In the genomic region with DNA sequence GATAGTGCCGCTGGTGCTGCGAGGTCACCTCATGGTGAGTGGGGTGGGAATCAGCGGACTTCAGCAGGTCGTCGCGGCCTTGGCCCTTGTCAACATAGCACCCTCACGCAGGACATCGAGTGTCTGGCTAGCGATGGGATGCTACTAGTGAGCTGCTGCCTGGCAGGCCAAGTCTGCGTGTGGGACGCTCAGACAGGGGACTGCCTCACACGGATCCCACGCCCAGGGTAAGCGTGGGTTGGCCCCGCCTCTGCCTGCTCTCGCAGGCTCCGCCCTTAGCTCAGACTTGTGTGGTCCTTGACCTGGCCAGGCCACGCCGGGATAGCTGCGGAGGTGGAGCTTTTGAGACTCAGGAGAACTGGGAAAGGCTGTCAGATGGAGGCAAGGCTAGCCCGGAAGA, we compare ENCODE assay signal across 10 mouse cellular contexts. TPM values are rescaled to one million over a fixed set of nuclear protein-coding genes. Genes with fewer than 3 reads are reported as not detected.
DNase-seq lines count a peak whose midpoint lies in the region; ATAC-seq and TF ChIP-seq lines count a peak whose summit lies in the region.
"Had no signal": no experiment of that assay in that cellular context is flagged by ENCODE, and none has a peak within 500 bp of the region (broad histone marks: within the 10 kb centered on the region; RNA-seq: fewer than 3 reads in every experiment).

No protein-coding gene starts in this region.

- no peak for TF ChIP-seq CTCF in lung, postnatal 0 days (IDR thresholded peaks at IDR 0.05)
- no peak for TF ChIP-seq CTCF in cerebellum, adult 2 months (IDR thresholded peaks at IDR 0.05; ENCODE audit: borderline replicate concordance, insufficient read depth, low read depth, low read length)

- peaks cover 9% of the 10 kb centered on the region; the same call in 1 of the 2 replicates for H3K4me1 ChIP-seq in kidney, embryonic 15.5 days
- H3K4me1 ChIP-seq in embryonic facial prominence, embryonic 15.5 days = no peaks in the 10 kb centered on the region; the same call in 1 of the 2 replicates
- no peaks in the 10 kb centered on the region for H3K4me1 ChIP-seq in lung, postnatal 0 days (ENCODE audit: insufficient read depth, low read depth, low read length)
- H3K4me1 ChIP-seq in cerebellum, adult 2 months (ENCODE audit: control insufficient read depth, insufficient read depth, low read length) = no peaks in the 10 kb centered on the region

- no peaks in the 10 kb centered on the region for H3K9me3 ChIP-seq in kidney, embryonic 15.5 days (replicated peaks)
- no peaks in the 10 kb centered on the region for H3K9me3 ChIP-seq in embryonic facial prominence, embryonic 15.5 days (replicated peaks)
- no peaks in the 10 kb centered on the region for H3K9me3 ChIP-seq in lung, postnatal 0 days (ENCODE audit: low read length)

- H3K27ac ChIP-seq in kidney, embryonic 15.5 days = no peak overlapping the region
- H3K27ac ChIP-seq in embryonic facial prominence, embryonic 15.5 days (replicated peaks) = no peak overlapping the region
- no peak overlapping the region for H3K27ac ChIP-seq in lung, postnatal 0 days (ENCODE audit: low read length)
- no peak overlapping the region for H3K27ac ChIP-seq in cerebellum, adult 2 months (ENCODE audit: insufficient read depth, low read length)

- peak overlapping the region; percentile 42 for H3K4me2 ChIP-seq in kidney, embryonic 15.5 days
- H3K4me2 ChIP-seq in embryonic facial prominence, embryonic 15.5 days (replicated peaks) = no peak overlapping the region
- peak overlapping the region; percentile 35 for H3K4me2 ChIP-seq in lung, postnatal 0 days (replicated peaks; ENCODE audit: low read depth, low read length)

- H3K9ac ChIP-seq in kidney, embryonic 15.5 days = no peak overlapping the region
- H3K9ac ChIP-seq in embryonic facial prominence, embryonic 15.5 days = no peak overlapping the region
- no peak overlapping the region for H3K9ac ChIP-seq in lung, postnatal 0 days (replicated peaks; ENCODE audit: low read depth)

- 43% methylated on average over 21 of the region's 21 CpGs for WGBS in kidney, embryonic 15.5 days
- WGBS in embryonic facial prominence, embryonic 15.5 days = 43% methylated on average over 21 of the region's 21 CpGs
- 33% methylated on average over 21 of the region's 21 CpGs for WGBS in lung, postnatal 0 days
- 62% methylated on average over 21 of the region's 21 CpGs for WGBS in cerebellum, adult 2 months

- H3K4me3 ChIP-seq in kidney, embryonic 15.5 days (replicated peaks) = no peak overlapping the region
- H3K4me3 ChIP-seq in embryonic facial prominence, embryonic 15.5 days (replicated peaks) = no peak overlapping the region
- no peak overlapping the region for H3K4me3 ChIP-seq in lung, postnatal 0 days (ENCODE audit: low read depth, low read length)
- no peak overlapping the region for H3K4me3 ChIP-seq in cerebellum, adult 2 months (replicated peaks; ENCODE audit: insufficient read depth, low read depth, low read length)

- TF ChIP-seq POLR2A in cerebellum, adult 2 months (IDR thresholded peaks at IDR 0.05; ENCODE audit: borderline replicate concordance, insufficient read depth, low read length) = no peak

- ATAC-seq in kidney, embryonic 15.5 days (replicated peaks; ENCODE audit: low FRiP score) = peak; percentile 53
- peak; percentile 29; the same call in 1 of the 2 replicates for ATAC-seq in embryonic facial prominence, embryonic 15.5 days (ENCODE audit: insufficient number of reproducible peaks, low FRiP score, low TSS enrichment, low read depth)
- peak; percentile 75 for ATAC-seq in lung, postnatal 0 days

- H3K27me3 ChIP-seq in kidney, embryonic 15.5 days = no peaks in the 10 kb centered on the region
- no peaks in the 10 kb centered on the region for H3K27me3 ChIP-seq in embryonic facial prominence, embryonic 15.5 days
- H3K27me3 ChIP-seq in lung, postnatal 0 days (replicated peaks; ENCODE audit: insufficient read depth, low read length) = no peaks in the 10 kb centered on the region
- H3K27me3 ChIP-seq in cerebellum, adult 2 months (ENCODE audit: control insufficient read depth, insufficient read depth, low read length) = no peaks in the 10 kb centered on the region

- TF ChIP-seq EP300 in lung, postnatal 0 days (IDR thresholded peaks at IDR 0.05) = no peak

- peaks cover 93% of the 10 kb centered on the region for H3K36me3 ChIP-seq in kidney, embryonic 15.5 days
- peaks cover 90% of the 10 kb centered on the region for H3K36me3 ChIP-seq in embryonic facial prominence, embryonic 15.5 days
- 0 out of 2 replicates have a peak, but pooled peaks cover 4% of the 10 kb centered on the region for H3K36me3 ChIP-seq in lung, postnatal 0 days (ENCODE audit: insufficient read depth, low read length)

- DNase-seq in kidney, postnatal 10 days = no peak
- peak; percentile 88 for DNase-seq in ZHBTc4 (ENCODE audit: low read depth, low spot score)
- DNase-seq in lung, postnatal 0 days (ENCODE audit: low spot score) = peak; percentile 35
- no peak for DNase-seq in layer of hippocampus, postnatal 10 days (ENCODE audit: low spot score in 2 of 2)
- no peak for DNase-seq in cerebellum, adult 2 months
- no peak for DNase-seq in B cell, adult 2 months
- DNase-seq: kidney, adult 11 months; thymus, adult 2 months had no signal

RNA-seq across cellular contexts. Expression of a gene that starts 27.4 kb away (rescaled TPM):
- 16.9 and 17.5 TPM in 2 replicates for polyA plus RNA-seq in kidney, embryonic 15.5 days (2015; fragmentation: Nextera tagmentation; extraction: Ambion mirVana)
- polyA plus RNA-seq in embryonic facial prominence, embryonic 15.5 days (2015; fragmentation: Nextera tagmentation; extraction: Ambion mirVana) = 20.5 and 21.5 TPM in 2 replicates
- 8.8 and 11.2 TPM in 2 replicates for polyA plus RNA-seq in lung, postnatal 0 days (2015; fragmentation: Nextera tagmentation; extraction: Ambion mirVana)
- 10 to 100 TPM; 49.9 to 57.0 TPM for total RNA-seq in layer of hippocampus, postnatal 10 days (2021)
- polyA plus RNA-seq in cerebellum, adult 2 months (2012; rRNA removed) = 50.0 and 50.4 TPM in 2 replicates

RNA-seq across cellular contexts. Expression of a gene that starts 38.9 kb away (rescaled TPM):
- polyA plus RNA-seq in kidney, embryonic 15.5 days (2015; fragmentation: Nextera tagmentation; extraction: Ambion mirVana) = 5.4 and 6.8 TPM in 2 replicates
- polyA plus RNA-seq in embryonic facial prominence, embryonic 15.5 days (2015; fragmentation: Nextera tagmentation; extraction: Ambion mirVana) = 4.4 and 5.1 TPM in 2 replicates
- 24.6 and 30.7 TPM in 2 replicates for polyA plus RNA-seq in lung, postnatal 0 days (2015; fragmentation: Nextera tagmentation; extraction: Ambion mirVana)
- total RNA-seq in layer of hippocampus, postnatal 10 days (2021) = 1 to 10 TPM in 1 of 2 experiments, not detected in 1; 5.9 TPM
- polyA plus RNA-seq in cerebellum, adult 2 months (2012; rRNA removed) = 0.90 and 2.5 TPM in 2 replicates

RNA-seq across cellular contexts. Expression of a gene that starts 47.6 kb away (rescaled TPM):
- 37.9 and 38.8 TPM in 2 replicates for polyA plus RNA-seq in kidney, embryonic 15.5 days (2015; fragmentation: Nextera tagmentation; extraction: Ambion mirVana)
- 43.6 and 43.9 TPM in 2 replicates for polyA plus RNA-seq in embryonic facial prominence, embryonic 15.5 days (2015; fragmentation: Nextera tagmentation; extraction: Ambion mirVana)
- 18.1 and 21.3 TPM in 2 replicates for polyA plus RNA-seq in lung, postnatal 0 days (2015; fragmentation: Nextera tagmentation; extraction: Ambion mirVana)
- total RNA-seq in layer of hippocampus, postnatal 10 days (2021) = 100 to 1,000 TPM in 1 of 2 experiments, 10 to 100 TPM in 1; 89.2 to 104 TPM
- polyA plus RNA-seq in cerebellum, adult 2 months (2012; rRNA removed) = 45.8 and 46.0 TPM in 2 replicates

Comparison
In these comparisons a context has a peak if more than half of its experiments do, and no peak if none do; other contexts are left out.
1. DNase-seq: peak in ZHBTc4 (single experiment) and lung, postnatal 0 days (single experiment); none in kidney, postnatal 10 days (single experiment), layer of hippocampus, postnatal 10 days (0 of 2), cerebellum, adult 2 months (0 of 2) and B cell, adult 2 months (0 of 2).
2. Peak in every context shown above with its lines, with median percentiles within 50 percentile points of each other: ATAC-seq.